Mouse (Mus musculus): ENCODE data around the gene Timm22. TPM values are rescaled to one million over a fixed set of nuclear protein-coding genes. Genes with fewer than 3 reads are reported as not detected.

The Timm22 gene
- total RNA-seq, 1 experiment from 2014 or later = 10.2 TPM

GRCm38 (mm10) chr11:76456897-76457296, 50.1 kb downstream of the Timm22 start:
- ATAC-seq (replicated peaks in 1 of 2; ENCODE audit: insufficient read depth in 1 of 2, low FRiP score in 2 of 2, low TSS enrichment in 1 of 2, low read depth in 1 of 2, poor library complexity in 2 of 2, severe bottlenecking in 2 of 2) = peak; percentile 56 to 57

- peak; percentile 15 to 30; a peak in 1 of 4 replicates for ATAC-seq (replicated peaks in 1 of 2; ENCODE audit: insufficient read depth in 1 of 2, low FRiP score in 2 of 2, low TSS enrichment in 1 of 2, low read depth in 1 of 2, poor library complexity in 2 of 2, severe bottlenecking in 2 of 2)
These were observed 52.0 kb downstream of the Timm22 start for GRCm38 (mm10) chr11:76458730-76459129.

- ATAC-seq (replicated peaks in 1 of 2; ENCODE audit: insufficient read depth in 1 of 2, low FRiP score in 2 of 2, low TSS enrichment in 1 of 2, low read depth in 1 of 2, poor library complexity in 2 of 2, severe bottlenecking in 2 of 2) = no peak
These were observed 52.7 kb downstream of the Timm22 start for GRCm38 (mm10) chr11:76459489-76459888.

- no peak for ATAC-seq (replicated peaks in 1 of 2; ENCODE audit: insufficient read depth in 1 of 2, low FRiP score in 2 of 2, low TSS enrichment in 1 of 2, low read depth in 1 of 2, poor library complexity in 2 of 2, severe bottlenecking in 2 of 2)
These were observed 54.4 kb downstream of the Timm22 start for GRCm38 (mm10) chr11:76461201-76461600.

- no peak for ATAC-seq (replicated peaks in 1 of 2; ENCODE audit: insufficient read depth in 1 of 2, low FRiP score in 2 of 2, low TSS enrichment in 1 of 2, low read depth in 1 of 2, poor library complexity in 2 of 2, severe bottlenecking in 2 of 2)
These were observed 54.9 kb downstream of the Timm22 start for GRCm38 (mm10) chr11:76461696-76462095.

GRCm38 (mm10) chr11:76465879-76466278, 59.1 kb downstream of the Timm22 start:
- ATAC-seq (replicated peaks in 1 of 2; ENCODE audit: insufficient read depth in 1 of 2, low FRiP score in 2 of 2, low TSS enrichment in 1 of 2, low read depth in 1 of 2, poor library complexity in 2 of 2, severe bottlenecking in 2 of 2) = no peak

Other genes starting within 250 kb of the Timm22 start
- 38.3 and 47.8 TPM in 2 replicates for gene Vps53, start 227.3 kb upstream of the Timm22 start, total RNA-seq (2017)
- gene Fam57a, start 227.3 kb upstream of the Timm22 start, total RNA-seq (2017) = 3.4 and 5.3 TPM in 2 replicates
- 0.65 and 1.1 TPM in 2 replicates for gene Dbil5, start 189.3 kb upstream of the Timm22 start, total RNA-seq (2017)
- gene Gemin4, start 189.3 kb upstream of the Timm22 start, total RNA-seq (2017) = 20.7 and 37.8 TPM in 2 replicates
- gene Mrm3, start 163.2 kb upstream of the Timm22 start, total RNA-seq (2017) = 16.1 and 33.6 TPM in 2 replicates
- gene Glod4, start 163.2 kb upstream of the Timm22 start, total RNA-seq (2017) = 295 and 311 TPM in 2 replicates
- 7.9 and 13.3 TPM in 2 replicates for gene Nxn, start 7.8 kb upstream of the Timm22 start, total RNA-seq (2017)
- 52.9 and 68.3 TPM in 2 replicates for gene Abr, start 215.4 kb downstream of the Timm22 start, total RNA-seq (2017)

All from hematopoietic stem cell, adult 5-6 weeks (primary cell).